Mouse (Mus musculus) embryonic facial prominence, embryonic 11.5 days (tissue): ENCODE results near the gene Lyzl4. TPM values are rescaled to one million over a fixed set of nuclear protein-coding genes. Genes with fewer than 3 reads are reported as not detected.
"Not testable (repeated sequence)": the region's sequence is repeated elsewhere in the genome, so short reads cannot be mapped to it uniquely, and the experiment has no call there.

Experiments used
- ATAC-seq: fragments of 200-750 bp; cut with Nextera tagmentation; replicated peaks from 2 replicates; pipeline ENCODE4 v1.8.0; 2017; ENCODE audit warnings: low read depth; ENCODE audit not compliant: insufficient number of reproducible peaks, low FRiP score, low TSS enrichment
- DNase-seq: peaks from one replicate; pipeline ENCODE4 v3.0.0-alpha.2; 2015; ENCODE audit warnings: low spot score
- H3K27ac ChIP-seq: fragments of 300-500 bp; sonication (generic); replicated peaks from 2 replicates; pipeline ENCODE4 v1.5.1; 2014; ENCODE audit warnings: mild to moderate bottlenecking, low read depth, low read length, control low read depth
- H3K27me3 ChIP-seq: fragments of 300-500 bp; sonication (generic); 2 replicates; pipeline ENCODE4 v1.6.1; 2014; ENCODE audit warnings: mild to moderate bottlenecking, low read length, moderate library complexity, mixed read lengths; ENCODE audit not compliant: control insufficient read depth, insufficient read depth
- H3K36me3 ChIP-seq: fragments of 300-500 bp; sonication (generic); replicated peaks from 2 replicates; pipeline ENCODE4 v1.6.1; 2014; ENCODE audit warnings: low read depth, mild to moderate bottlenecking, low read length, moderate library complexity, mixed read lengths; ENCODE audit not compliant: control insufficient read depth, insufficient read depth
- H3K4me1 ChIP-seq: fragments of 300-500 bp; sonication (generic); 2 replicates; pipeline ENCODE4 v1.6.1; 2014; ENCODE audit warnings: low read length, mixed read lengths; ENCODE audit not compliant: control insufficient read depth, insufficient read depth
- H3K4me2 ChIP-seq: fragments of 300-500 bp; sonication (generic); 2 replicates; pipeline ENCODE4 v1.6.1; 2014; ENCODE audit warnings: low read depth, mild to moderate bottlenecking, control low read depth, low read length, moderate library complexity
- H3K4me3 ChIP-seq: fragments of 300-500 bp; sonication (generic); 2 replicates; pipeline ENCODE4 v1.5.1; 2014; ENCODE audit warnings: low read depth, low read length, control low read depth
- H3K9ac ChIP-seq: fragments of 300-500 bp; sonication (generic); replicated peaks from 2 replicates; pipeline ENCODE4 v1.6.1; 2014; ENCODE audit warnings: mild to moderate bottlenecking, control low read depth, low read length
- H3K9me3 ChIP-seq: fragments of 300-500 bp; sonication (generic); replicated peaks from 2 replicates; pipeline ENCODE4 v1.6.1; 2016; ENCODE audit warnings: mild to moderate bottlenecking, low read length, inconsistent platforms, mixed read lengths; ENCODE audit not compliant: control insufficient read depth
- WGBS: fragments of 180-500 bp; shearing (Covaris S2); extraction: QIAGEN DNeasy Blood & Tissue Kit; methylation state at CpG from one replicate; pipeline ENCODE4 v1.1.7; 2014; 5-methylcytosine and 5-hydroxymethylcytosine counted together
- polyA plus RNA-seq: library from polyadenylated mRNA; unstranded; fragments of >200 nt; fragmentation: Nextera tagmentation; extraction: Ambion mirVana; gene quantifications from 2 replicates; pipeline ENCODE4 v1.2.1, GENCODE M21; 2014

Gene Lyzl4
- polyA plus RNA-seq, 1 experiment from 2014 or later = not detected

DNA sequence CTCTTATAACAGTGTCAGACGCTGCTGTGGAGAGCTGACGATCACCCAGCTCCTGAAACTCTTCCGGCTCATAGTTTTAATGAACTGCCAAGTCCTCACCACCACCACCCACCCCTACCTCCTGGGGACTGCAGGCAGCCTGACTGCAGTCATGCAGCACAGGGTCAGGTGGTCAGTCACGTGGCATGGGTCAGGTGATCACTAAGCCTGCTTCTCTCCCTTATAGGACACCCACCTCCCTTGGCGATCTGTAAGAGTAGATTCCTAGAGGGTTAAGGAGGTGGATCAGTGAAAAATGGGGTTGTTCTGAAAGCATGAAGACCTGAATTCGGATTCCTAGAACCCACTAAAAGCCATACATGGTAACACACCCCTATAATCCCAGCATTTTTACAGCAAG is 42.3 kb downstream of the Lyzl4 start:
- H3K27ac ChIP-seq = no peak overlapping the region
- no peak overlapping the region for H3K9ac ChIP-seq
- no peaks in the 10 kb centered on the region; the same call in 1 of the 2 replicates for H3K4me1 ChIP-seq
- H3K4me3 ChIP-seq = no peak overlapping the region
- no peak overlapping the region for H3K4me2 ChIP-seq
- 82% methylated on average over 6 of the region's 6 CpGs for WGBS
- H3K9me3 ChIP-seq = no peaks in the 10 kb centered on the region
- DNase-seq (no peak), ATAC-seq (no peak)
- no peaks in the 10 kb centered on the region for H3K36me3 ChIP-seq
- H3K27me3 ChIP-seq = no peaks in the 10 kb centered on the region

GRCm38 (mm10) chr9:121598106-121598505 is 43.8 kb downstream of the Lyzl4 start:
- no peak for DNase-seq
- no peak overlapping the region for H3K27ac ChIP-seq
- H3K4me2 ChIP-seq = no peak overlapping the region
- WGBS = 85% methylated on average over 2 of the region's 2 CpGs
- no peak for ATAC-seq
- H3K27me3 ChIP-seq = no peaks in the 10 kb centered on the region
- H3K9me3 ChIP-seq = no peaks in the 10 kb centered on the region
- H3K36me3 ChIP-seq = no peaks in the 10 kb centered on the region
- H3K4me1 ChIP-seq = no peaks in the 10 kb centered on the region; the same call in 1 of the 2 replicates
- no peak overlapping the region for H3K9ac ChIP-seq
- H3K4me3 ChIP-seq = no peak overlapping the region

GRCm38 (mm10) chr9:121594771-121595170 is 47.1 kb downstream of the Lyzl4 start:
- Histone ChIP-seq H3K9ac (no peak overlapping the region), H3K4me3 (no peak overlapping the region), H3K4me1 (no peaks in the 10 kb centered on the region), H3K27ac (no peak overlapping the region), H3K36me3 (no peaks in the 10 kb centered on the region), H3K9me3 (no peaks in the 10 kb centered on the region), H3K27me3 (no peaks in the 10 kb centered on the region), H3K4me2 (no peak overlapping the region)
- DNase-seq (no peak), ATAC-seq (no peak)
- 72% methylated on average over 4 of the region's 4 CpGs for WGBS

- not testable (repeated sequence) for H3K36me3 ChIP-seq, H3K9me3 ChIP-seq, ATAC-seq, H3K4me2 ChIP-seq, H3K27me3 ChIP-seq, H3K4me1 ChIP-seq, H3K4me3 ChIP-seq, H3K9ac ChIP-seq, DNase-seq, H3K27ac ChIP-seq
- WGBS = 68% methylated on average over 3 of the region's 3 CpGs
These were observed 48.1 kb downstream of the Lyzl4 start for GRCm38 (mm10) chr9:121593768-121594167.

DNA sequence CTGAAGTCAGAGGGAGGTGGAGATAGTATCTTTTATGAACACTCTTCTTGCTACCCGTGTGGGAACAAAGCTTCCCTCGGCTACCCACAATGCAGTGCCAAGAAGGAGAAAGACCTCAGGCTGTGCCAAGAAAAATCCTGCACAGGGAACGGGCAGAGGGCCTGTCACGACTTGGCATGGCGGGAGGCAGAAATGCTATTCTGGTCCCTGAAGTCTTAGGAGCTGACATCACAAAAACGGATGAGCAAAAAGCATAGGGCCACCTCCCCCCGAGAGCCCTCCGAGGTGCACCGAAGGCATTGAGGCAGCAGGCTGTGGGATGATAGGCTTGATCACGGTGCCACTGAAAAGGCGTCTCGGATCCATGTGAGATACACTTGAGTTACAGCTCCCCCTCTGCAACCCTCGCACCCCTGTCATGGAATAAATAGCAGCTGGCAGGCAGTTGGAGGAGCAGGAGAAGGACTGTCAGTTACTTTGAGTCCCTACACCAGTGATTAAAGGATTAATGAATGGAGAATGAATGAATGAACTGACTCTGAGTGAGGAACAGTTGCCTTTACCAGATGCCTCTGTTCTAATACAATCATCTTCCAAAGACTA is 48.8 kb downstream of the Lyzl4 start:
- Histone ChIP-seq H3K36me3 (no peaks in the 10 kb centered on the region), H3K27ac (no peak overlapping the region), H3K4me3 (no peak overlapping the region), H3K27me3 (no peaks in the 10 kb centered on the region), H3K4me1 (no peaks in the 10 kb centered on the region), H3K9me3 (0 out of 2 replicates have a peak, but pooled peaks cover 4% of the 10 kb centered on the region), H3K9ac (no peak overlapping the region), H3K4me2 (no peak overlapping the region)
- WGBS = 79% methylated on average over 13 of the region's 13 CpGs
- ATAC-seq = no peak
- DNase-seq = no peak

GRCm38 (mm10) chr9:121589533-121589932 is 52.4 kb downstream of the Lyzl4 start:
- Histone ChIP-seq H3K4me1 (no peaks in the 10 kb centered on the region), H3K4me2 (no peak overlapping the region), H3K36me3 (no peaks in the 10 kb centered on the region), H3K9ac (no peak overlapping the region), H3K4me3 (no peak overlapping the region), H3K27me3 (no peaks in the 10 kb centered on the region), H3K9me3 (0 out of 2 replicates have a peak, but pooled peaks cover 4% of the 10 kb centered on the region), H3K27ac (no peak overlapping the region)
- WGBS = 49% methylated on average over 2 of the region's 2 CpGs
- no peak for DNase-seq
- ATAC-seq = no peak

DNA sequence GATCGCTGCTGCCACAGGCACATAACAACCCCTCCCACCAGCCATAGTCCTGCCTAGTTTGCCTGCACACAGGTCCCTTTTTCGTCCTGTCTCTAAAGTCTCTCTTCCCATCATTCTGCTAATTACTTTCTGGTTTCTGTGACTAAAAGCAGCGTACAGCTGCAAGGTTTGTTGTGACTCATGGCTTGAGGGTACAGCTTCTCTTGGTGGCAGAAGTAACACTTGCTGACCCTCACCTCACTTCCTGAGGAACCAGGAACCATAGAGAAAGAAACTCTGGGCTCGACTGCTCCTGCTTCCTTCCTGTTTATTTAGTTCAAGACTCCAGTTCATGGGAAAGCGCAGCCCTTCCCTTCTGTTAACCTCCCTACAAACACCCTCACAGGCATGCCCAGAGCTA is 67.5 kb downstream of the Lyzl4 start:
- H3K9ac ChIP-seq = no peak overlapping the region
- no peaks in the 10 kb centered on the region for H3K27me3 ChIP-seq
- H3K4me3 ChIP-seq = no peak overlapping the region
- no peak for ATAC-seq
- no peak overlapping the region for H3K4me2 ChIP-seq
- no peak for DNase-seq
- H3K9me3 ChIP-seq = no peaks in the 10 kb centered on the region
- H3K36me3 ChIP-seq = no peaks in the 10 kb centered on the region
- H3K27ac ChIP-seq = no peak overlapping the region
- WGBS = 60% methylated on average over 5 of the region's 5 CpGs
- H3K4me1 ChIP-seq = no peaks in the 10 kb centered on the region

DNA sequence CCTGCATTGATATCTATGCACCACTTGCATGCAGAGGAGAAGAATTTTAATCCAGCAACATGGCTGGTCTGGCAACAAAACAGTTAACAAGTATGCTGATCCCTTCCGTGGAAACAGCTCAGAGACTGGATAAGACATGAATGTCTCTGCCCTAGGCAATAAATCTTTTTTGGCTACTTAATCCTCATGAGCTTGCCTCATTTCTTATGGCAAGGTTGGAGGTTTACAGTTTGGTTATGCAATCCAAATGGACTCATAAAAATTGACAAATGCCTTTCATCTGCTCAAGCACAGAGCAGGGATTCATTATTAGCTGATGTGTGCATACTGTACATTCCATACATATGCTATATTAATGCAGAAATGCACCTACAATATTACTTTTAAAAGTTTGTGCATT is 73.4 kb downstream of the Lyzl4 start:
- H3K4me1 ChIP-seq = no peaks in the 10 kb centered on the region
- H3K9me3 ChIP-seq = no peaks in the 10 kb centered on the region
- ATAC-seq (no peak), DNase-seq (no peak)
- no peak overlapping the region for H3K9ac ChIP-seq
- no peaks in the 10 kb centered on the region for H3K36me3 ChIP-seq
- WGBS = 37% methylated on average over 1 of the region's 1 CpGs
- no peak overlapping the region for H3K27ac ChIP-seq
- H3K27me3 ChIP-seq = no peaks in the 10 kb centered on the region
- no peak overlapping the region for H3K4me2 ChIP-seq
- no peak overlapping the region for H3K4me3 ChIP-seq
